ENCODE assay signal across 12 mouse cellular contexts in genomic region chr19:32529252-32529942, GRCm38 (mm10).
"Had no signal": no experiment of that assay in that cellular context is flagged by ENCODE, and none has a peak within 500 bp of the region (broad histone marks: within the 10 kb centered on the region; RNA-seq: fewer than 3 reads in every experiment).

No protein-coding gene starts in this region.

- H3K36me3 ChIP-seq: limb, embryonic 10.5 days; neural tube, embryonic 12.5 days; stomach, embryonic 15.5 days had no signal

- H3K9me3 ChIP-seq: limb, embryonic 10.5 days; neural tube, embryonic 12.5 days; stomach, embryonic 15.5 days had no signal

- H3K4me2 ChIP-seq: neural tube, embryonic 12.5 days; stomach, embryonic 15.5 days had no signal

- H3K4me1 ChIP-seq: neural tube, embryonic 12.5 days; stomach, embryonic 15.5 days had no signal

- H3K27ac ChIP-seq: liver, embryonic 14.5 days; neural tube, embryonic 12.5 days; stomach, embryonic 15.5 days had no signal

- DNase-seq: kidney, adult 11 months; kidney, postnatal 14 days; lung, adult 2 months; lung, postnatal 36 days; spleen, adult 18-20 months; thymus, postnatal 4 days had no signal

- H3K27me3 ChIP-seq: neural tube, embryonic 12.5 days; stomach, embryonic 15.5 days had no signal

- H3K9ac ChIP-seq: liver, embryonic 14.5 days; neural tube, embryonic 12.5 days; stomach, embryonic 15.5 days had no signal

- ATAC-seq: inflammation-experienced regulatory T-cells, adult 6 months; lung, postnatal 0 days had no signal

- H3K4me3 ChIP-seq: limb, embryonic 10.5 days; neural tube, embryonic 12.5 days; stomach, embryonic 15.5 days had no signal
